Mouse (Mus musculus) thymus, adult 2 months (tissue): ENCODE data around the gene Gtf3c5.

ENCODE experiments used
- CTCF ChIP-seq: fragments of 200-500 bp; IDR thresholded peaks from 2 replicates; pipeline ENCODE4 v1.5.1; 2012; ENCODE audit warnings: mild to moderate bottlenecking, control low read depth, low read length, moderate library complexity, borderline replicate concordance; ENCODE audit not compliant: control insufficient read depth, poor library complexity, insufficient read depth; ENCODE audit errors: extremely low read depth
- POLR2A ChIP-seq: fragments of 200-500 bp; IDR thresholded peaks from 2 replicates; pipeline ENCODE4 v1.6.1; 2012; ENCODE audit warnings: mild to moderate bottlenecking, low read length, control low read depth, moderate library complexity; ENCODE audit not compliant: control insufficient read depth, poor library complexity, insufficient read depth; ENCODE audit errors: extremely low read depth

DNA sequence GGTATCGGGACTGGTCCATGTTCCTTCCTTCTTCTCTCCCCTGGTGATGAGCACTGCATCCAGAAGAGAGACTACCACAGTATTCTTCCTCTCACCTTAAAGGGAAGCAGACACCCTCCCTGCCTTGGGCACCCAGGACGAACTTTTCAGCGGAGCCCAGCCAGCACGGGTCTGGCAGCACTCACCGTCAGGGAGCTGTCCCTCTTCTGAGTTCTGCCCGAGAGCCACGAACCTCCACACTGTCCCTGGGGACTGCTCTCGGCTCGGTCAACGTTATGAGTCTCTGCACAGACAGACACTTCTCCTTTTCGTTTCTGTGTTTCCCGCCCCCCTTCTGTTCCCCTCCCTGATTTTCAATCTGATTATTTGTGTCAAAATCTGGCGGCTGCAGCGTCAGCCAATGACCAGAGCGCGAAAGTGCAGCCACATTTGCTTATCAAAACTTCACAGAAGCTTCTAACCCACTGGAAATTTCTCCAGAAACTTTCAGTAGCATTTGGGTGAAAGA lies 38.2 kb upstream of the Gtf3c5 start, which contains the start of gene Gfi1b:
- TF ChIP-seq CTCF: no peak
- TF ChIP-seq POLR2A: no peak
